Mouse (Mus musculus): ENCODE data around the gene Prkn. TPM values are rescaled to one million over a fixed set of nuclear protein-coding genes. Genes with fewer than 3 reads are reported as not detected.
"Not testable (repeated sequence)": the region's sequence is repeated elsewhere in the genome, so short reads cannot be mapped to it uniquely, and the experiment has no call there.

Prkn gene
- polyA plus RNA-seq, 1 experiment from 2014 or later = 1.5 TPM

DNA sequence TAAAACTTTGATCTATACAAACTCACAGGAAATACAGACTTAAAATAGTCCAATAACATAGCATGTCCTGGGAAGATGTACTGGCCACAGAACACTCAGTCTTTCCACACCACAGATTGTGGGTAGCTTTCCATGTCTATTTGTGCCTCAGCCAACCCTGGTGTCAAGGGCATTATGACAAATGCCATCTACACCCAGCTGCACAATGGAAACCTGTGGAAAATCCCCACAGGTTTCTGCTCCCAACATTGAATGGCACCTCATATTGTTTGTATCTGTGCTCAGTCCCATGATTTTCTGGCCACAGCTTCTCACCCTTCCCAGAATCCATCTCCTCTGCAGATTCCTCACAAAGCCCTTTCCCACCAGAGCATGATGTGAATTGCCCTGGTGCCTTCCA is 347.2 kb downstream of the Prkn start:
- H3K4me3 ChIP-seq (replicated peaks) = no peak overlapping the region
- H3K27ac ChIP-seq = no peak overlapping the region
- H3K4me1 ChIP-seq (replicated peaks) = no peaks in the 10 kb centered on the region
- no peak overlapping the region for H3K9ac ChIP-seq
- no peak for ATAC-seq
- no peaks in the 10 kb centered on the region for H3K9me3 ChIP-seq
- H3K27me3 ChIP-seq (replicated peaks) = no peaks in the 10 kb centered on the region
- no peaks in the 10 kb centered on the region for H3K36me3 ChIP-seq
- H3K4me2 ChIP-seq (replicated peaks) = no peak overlapping the region

DNA sequence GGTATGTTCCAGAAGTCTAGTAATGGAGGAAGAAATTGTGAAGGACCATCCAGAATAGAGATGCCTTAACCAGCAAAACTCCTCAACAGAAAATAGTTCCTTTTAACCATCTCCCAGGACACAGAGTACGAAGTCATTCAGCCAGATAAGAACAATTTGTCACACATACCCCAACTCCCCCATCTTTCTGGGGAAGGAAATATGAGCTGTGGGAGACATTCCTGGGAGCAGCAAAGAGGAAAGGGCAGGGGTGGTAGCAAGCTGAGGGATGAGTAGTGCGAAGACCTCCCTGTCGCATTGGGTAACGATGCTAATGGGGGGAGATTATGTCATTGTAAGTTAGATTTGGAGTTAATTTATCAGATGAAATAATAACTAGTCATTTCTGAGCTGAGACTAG is 348.3 kb downstream of the Prkn start:
- 81% methylated on average over 4 of the region's 4 CpGs for WGBS
- no peaks in the 10 kb centered on the region for H3K9me3 ChIP-seq
- H3K4me2 ChIP-seq (replicated peaks) = no peak overlapping the region
- no peak for ATAC-seq
- no peaks in the 10 kb centered on the region for H3K4me1 ChIP-seq (replicated peaks)
- H3K36me3 ChIP-seq = no peaks in the 10 kb centered on the region
- no peaks in the 10 kb centered on the region for H3K27me3 ChIP-seq (replicated peaks)
- H3K27ac ChIP-seq = no peak overlapping the region
- H3K9ac ChIP-seq = no peak overlapping the region
- H3K4me3 ChIP-seq (replicated peaks) = no peak overlapping the region

- Histone ChIP-seq H3K4me2 (replicated peaks) (no peak overlapping the region), H3K27me3 (replicated peaks) (no peaks in the 10 kb centered on the region), H3K4me3 (replicated peaks) (no peak overlapping the region), H3K36me3 (no peaks in the 10 kb centered on the region), H3K9ac (no peak overlapping the region), H3K9me3 (no peaks in the 10 kb centered on the region), H3K4me1 (replicated peaks) (no peaks in the 10 kb centered on the region), H3K27ac (no peak overlapping the region)
- 55% methylated on average over 2 of the region's 2 CpGs for WGBS
- no peak for ATAC-seq
These were observed 350.1 kb downstream of the Prkn start for GRCm38 (mm10) chr17:11190306-11190705.

- Histone ChIP-seq H3K4me1 (replicated peaks) (no peaks in the 10 kb centered on the region), H3K9me3 (no peaks in the 10 kb centered on the region), H3K9ac (no peak overlapping the region), H3K27me3 (replicated peaks) (no peaks in the 10 kb centered on the region), H3K36me3 (no peaks in the 10 kb centered on the region), H3K4me2 (replicated peaks) (no peak overlapping the region), H3K4me3 (replicated peaks) (no peak overlapping the region), H3K27ac (no peak overlapping the region)
- ATAC-seq = no peak
- WGBS = 49% methylated on average over 2 of the region's 2 CpGs
These were observed 357.9 kb downstream of the Prkn start for GRCm38 (mm10) chr17:11198134-11198533.

DNA sequence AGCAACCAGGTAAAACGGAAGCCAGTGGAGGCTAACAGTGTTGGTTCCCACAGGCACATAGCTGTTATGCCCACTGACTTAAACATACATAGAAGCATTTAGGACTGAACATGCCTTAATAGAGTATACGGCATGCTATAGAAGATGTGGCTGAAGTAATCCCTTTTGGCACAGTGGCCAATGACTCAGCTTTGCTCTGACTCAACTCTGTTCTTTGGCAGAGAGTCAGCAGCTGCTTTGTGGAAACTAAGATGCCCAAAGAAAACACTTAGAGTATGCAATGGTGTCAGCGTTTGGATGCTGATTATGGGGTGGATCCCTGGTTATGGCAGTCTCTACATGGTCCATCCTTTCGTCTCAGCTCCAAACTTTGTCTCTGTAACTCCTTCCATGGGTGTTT is 368.9 kb downstream of the Prkn start:
- H3K4me2 ChIP-seq (replicated peaks); H3K9ac ChIP-seq; H3K9me3 ChIP-seq; H3K27ac ChIP-seq; H3K4me3 ChIP-seq (replicated peaks); H3K27me3 ChIP-seq (replicated peaks); H3K36me3 ChIP-seq; H3K4me1 ChIP-seq (replicated peaks); ATAC-seq: not testable (repeated sequence)
- WGBS = 80% methylated on average over 4 of the region's 4 CpGs

DNA sequence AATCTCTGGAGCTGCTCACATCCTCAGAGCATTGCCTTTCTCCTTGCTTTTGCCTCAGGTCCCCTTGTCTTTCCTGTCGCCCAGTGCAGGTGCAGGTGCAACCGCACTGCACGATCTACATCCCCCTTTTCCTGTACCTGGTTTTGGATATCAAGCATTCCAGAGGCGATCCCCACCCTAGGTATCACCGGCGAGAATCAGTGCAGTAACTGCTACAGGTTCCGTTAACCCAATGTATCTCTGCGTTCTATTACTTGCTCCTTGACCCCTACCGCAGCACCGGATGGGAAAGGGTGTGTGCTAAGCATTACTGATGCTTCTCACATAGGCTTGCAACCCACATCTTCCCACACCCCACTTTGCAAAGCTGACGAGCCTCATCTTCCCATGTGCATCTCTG is 370.8 kb downstream of the Prkn start:
- no peaks in the 10 kb centered on the region for H3K9me3 ChIP-seq
- WGBS = 84% methylated on average over 11 of the region's 11 CpGs
- no peak overlapping the region for H3K4me2 ChIP-seq (replicated peaks)
- no peaks in the 10 kb centered on the region for H3K36me3 ChIP-seq
- H3K27ac ChIP-seq = no peak overlapping the region
- H3K27me3 ChIP-seq (replicated peaks) = no peaks in the 10 kb centered on the region
- H3K9ac ChIP-seq = no peak overlapping the region
- no peak overlapping the region for H3K4me3 ChIP-seq (replicated peaks)
- ATAC-seq = no peak
- no peaks in the 10 kb centered on the region for H3K4me1 ChIP-seq (replicated peaks)

DNA sequence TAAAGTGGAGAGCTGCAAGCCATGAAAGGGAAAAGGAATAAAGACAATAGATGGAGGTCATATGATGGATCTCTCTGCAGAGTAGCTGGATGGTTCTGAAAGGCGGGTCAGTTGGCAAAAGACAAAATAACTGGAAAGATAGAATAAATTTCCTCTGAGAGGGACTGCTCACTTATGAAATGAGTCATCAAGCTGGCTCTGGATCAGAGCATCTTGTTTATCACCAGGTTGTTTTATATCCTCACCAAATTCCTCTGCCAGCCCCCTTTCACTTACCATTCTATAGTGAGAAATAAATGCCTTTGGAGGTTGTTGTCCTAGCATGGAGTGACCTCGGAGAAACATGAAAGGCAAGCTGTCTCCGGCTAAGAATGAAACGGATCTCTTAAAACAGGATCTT is 371.4 kb downstream of the Prkn start:
- Histone ChIP-seq H3K9me3 (no peaks in the 10 kb centered on the region), H3K36me3 (no peaks in the 10 kb centered on the region), H3K9ac (no peak overlapping the region), H3K4me1 (replicated peaks) (no peaks in the 10 kb centered on the region), H3K4me2 (replicated peaks) (no peak overlapping the region), H3K27ac (no peak overlapping the region), H3K4me3 (replicated peaks) (no peak overlapping the region), H3K27me3 (replicated peaks) (no peaks in the 10 kb centered on the region)
- 70% methylated on average over 4 of the region's 4 CpGs for WGBS
- ATAC-seq = no peak

DNA sequence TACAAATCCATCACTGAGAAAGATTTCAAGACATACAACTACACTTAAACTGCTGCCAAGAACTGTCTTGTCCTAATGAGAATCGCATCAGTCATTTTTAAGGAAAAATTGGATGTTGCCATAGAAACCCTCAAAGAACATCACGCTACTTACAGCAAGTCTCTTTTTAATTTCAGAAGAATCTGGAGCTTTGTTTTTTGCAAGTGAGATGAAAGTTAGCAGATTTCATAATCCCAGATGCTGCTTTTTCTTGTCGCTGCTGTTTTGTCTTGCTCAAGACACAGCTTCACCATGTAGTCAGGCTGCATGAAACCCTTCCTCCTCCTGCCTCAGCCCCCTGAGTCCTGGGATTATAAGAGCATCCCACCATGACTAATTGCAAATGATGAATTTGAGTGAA is 373.5 kb downstream of the Prkn start:
- Histone ChIP-seq H3K4me3 (replicated peaks) (no peak overlapping the region), H3K9me3 (no peaks in the 10 kb centered on the region), H3K4me1 (replicated peaks) (no peaks in the 10 kb centered on the region), H3K4me2 (replicated peaks) (no peak overlapping the region), H3K9ac (no peak overlapping the region), H3K27ac (no peak overlapping the region), H3K27me3 (replicated peaks) (no peaks in the 10 kb centered on the region), H3K36me3 (no peaks in the 10 kb centered on the region)
- no peak for ATAC-seq
- 94% methylated on average over 3 of the region's 3 CpGs for WGBS

DNA sequence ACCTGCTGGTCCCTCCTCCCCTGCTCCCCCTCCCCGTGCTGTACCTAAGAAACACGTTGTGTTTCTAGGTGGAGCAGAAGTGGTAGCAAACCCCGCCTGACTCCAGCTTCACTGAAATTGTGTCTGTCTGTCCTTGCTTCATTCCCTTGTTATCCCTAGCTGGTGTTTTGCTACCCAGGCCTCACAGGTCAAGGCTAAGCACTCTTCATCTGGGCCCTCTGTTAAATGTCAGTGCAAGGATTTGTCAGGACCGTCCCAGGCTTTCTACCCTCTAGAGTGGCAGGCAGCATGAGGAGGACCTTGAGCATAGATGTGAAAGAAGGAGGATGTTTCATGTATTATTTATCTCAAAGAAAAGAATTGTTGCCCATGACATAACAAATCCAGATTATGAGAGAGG is 388.8 kb downstream of the Prkn start:
- no peaks in the 10 kb centered on the region for H3K4me1 ChIP-seq (replicated peaks)
- H3K9ac ChIP-seq = no peak overlapping the region
- H3K27me3 ChIP-seq (replicated peaks) = no peaks in the 10 kb centered on the region
- no peaks in the 10 kb centered on the region for H3K36me3 ChIP-seq
- no peaks in the 10 kb centered on the region for H3K9me3 ChIP-seq
- H3K4me2 ChIP-seq (replicated peaks) = no peak overlapping the region
- H3K4me3 ChIP-seq (replicated peaks) = no peak overlapping the region
- ATAC-seq = no peak
- WGBS = 51% methylated on average over 4 of the region's 4 CpGs
- H3K27ac ChIP-seq = no peak overlapping the region

DNA sequence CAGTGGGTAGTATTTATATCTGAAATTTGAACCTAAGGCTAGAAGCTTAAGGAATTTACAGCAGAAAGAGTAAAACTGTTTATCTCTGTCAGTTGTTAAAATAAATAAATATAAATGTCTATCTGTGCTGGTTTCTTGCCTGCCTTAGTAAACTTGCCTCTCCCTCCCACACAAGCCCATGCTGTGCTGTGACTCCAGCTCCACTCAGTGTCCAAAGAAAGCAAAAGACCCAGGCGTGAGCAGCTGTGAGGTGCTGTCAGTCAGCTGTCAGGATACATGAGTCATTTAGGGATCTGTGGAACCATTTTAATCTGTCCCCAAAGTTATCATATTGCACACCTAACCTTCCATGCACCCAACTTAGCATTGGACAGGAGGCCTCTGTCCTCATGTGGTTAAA is 389.2 kb downstream of the Prkn start:
- H3K4me1 ChIP-seq (replicated peaks) = no peaks in the 10 kb centered on the region
- no peaks in the 10 kb centered on the region for H3K36me3 ChIP-seq
- H3K9me3 ChIP-seq = no peaks in the 10 kb centered on the region
- no peaks in the 10 kb centered on the region for H3K27me3 ChIP-seq (replicated peaks)
- H3K9ac ChIP-seq = no peak overlapping the region
- H3K27ac ChIP-seq = no peak overlapping the region
- no peak overlapping the region for H3K4me3 ChIP-seq (replicated peaks)
- ATAC-seq = no peak
- 54% methylated on average over 1 of the region's 1 CpGs for WGBS
- no peak overlapping the region for H3K4me2 ChIP-seq (replicated peaks)

DNA sequence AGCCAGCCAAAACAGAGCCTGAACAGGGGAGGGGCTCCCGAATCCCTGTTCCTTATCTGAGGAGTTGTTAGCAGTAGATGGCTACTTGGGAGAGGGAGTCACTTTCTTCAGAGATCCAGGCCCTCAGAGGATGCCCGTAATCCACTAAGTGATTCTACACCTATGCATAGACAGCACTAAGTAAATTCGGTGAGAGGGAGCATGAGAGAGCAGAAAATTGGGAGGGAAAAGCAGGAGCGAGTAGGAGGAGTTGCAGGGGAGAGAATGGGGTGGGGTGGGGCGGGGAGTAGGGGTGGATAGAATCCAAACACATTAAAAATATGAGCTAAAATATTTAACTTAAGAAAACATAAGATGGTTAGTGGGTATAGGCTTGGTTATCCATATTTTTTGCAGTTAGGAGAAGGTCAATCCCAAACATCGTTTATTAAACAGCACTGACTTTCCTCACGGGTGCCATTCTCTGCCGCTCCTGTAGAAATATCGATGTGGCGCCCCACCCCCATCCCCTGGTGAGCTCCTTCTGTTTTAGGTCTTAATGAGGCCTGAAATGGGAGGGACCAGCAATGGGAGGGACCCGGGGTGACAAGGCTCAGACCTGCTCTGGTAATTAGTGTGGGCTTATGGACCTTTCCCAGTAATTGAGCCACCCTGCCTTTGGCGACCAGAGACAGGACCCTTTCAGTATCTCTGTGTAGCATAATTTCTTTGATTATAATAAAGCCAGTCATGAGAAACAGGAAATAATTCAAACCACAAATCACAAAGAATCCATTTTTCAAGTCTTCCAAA is 390.6 kb downstream of the Prkn start:
- Histone ChIP-seq H3K27ac (no peak overlapping the region), H3K9me3 (no peaks in the 10 kb centered on the region), H3K4me2 (replicated peaks) (no peak overlapping the region), H3K4me3 (replicated peaks) (no peak overlapping the region), H3K36me3 (no peaks in the 10 kb centered on the region), H3K27me3 (replicated peaks) (no peaks in the 10 kb centered on the region; the same call in 1 of the 2 replicates), H3K9ac (no peak overlapping the region), H3K4me1 (replicated peaks) (no peaks in the 10 kb centered on the region)
- no peak for ATAC-seq
- WGBS = 42% methylated on average over 12 of the region's 12 CpGs

- Histone ChIP-seq H3K9me3 (no peaks in the 10 kb centered on the region), H3K27ac (no peak overlapping the region), H3K36me3 (no peaks in the 10 kb centered on the region), H3K4me1 (replicated peaks) (no peaks in the 10 kb centered on the region), H3K4me3 (replicated peaks) (no peak overlapping the region), H3K9ac (no peak overlapping the region), H3K4me2 (replicated peaks) (no peak overlapping the region), H3K27me3 (replicated peaks) (no peaks in the 10 kb centered on the region; the same call in 1 of the 2 replicates)
- WGBS = 47% methylated on average over 1 of the region's 1 CpGs
- no peak for ATAC-seq
These were observed 395.1 kb downstream of the Prkn start for GRCm38 (mm10) chr17:11235273-11235672.

- 57% methylated on average over 9 of the region's 9 CpGs for WGBS
- no peak overlapping the region for H3K27ac ChIP-seq
- H3K9ac ChIP-seq = no peak overlapping the region; the same call in 1 of the 2 replicates
- no peaks in the 10 kb centered on the region for H3K4me1 ChIP-seq (replicated peaks)
- no peak overlapping the region for H3K4me2 ChIP-seq (replicated peaks)
- H3K27me3 ChIP-seq (replicated peaks) = no peaks in the 10 kb centered on the region
- H3K36me3 ChIP-seq = no peaks in the 10 kb centered on the region
- no peak overlapping the region for H3K4me3 ChIP-seq (replicated peaks)
- no peaks in the 10 kb centered on the region for H3K9me3 ChIP-seq
- no peak for ATAC-seq
These were observed 404.9 kb downstream of the Prkn start for GRCm38 (mm10) chr17:11245040-11245439.
